Mouse (Mus musculus) C2C12 (cell line): ENCODE data around the gene Kremen1.

Experiments used
- CEBPB ChIP-seq: IDR thresholded peaks from one replicate; pipeline ENCODE4 v1.6.1; 2011; ENCODE audit warnings: low read depth, mild to moderate bottlenecking, control low read depth, moderate library complexity
- CTCF ChIP-seq: IDR thresholded peaks from one replicate; pipeline ENCODE4 v1.5.1; 2011; ENCODE audit not compliant: control insufficient read depth, insufficient read depth, insufficient read length
- MAX ChIP-seq: IDR thresholded peaks from one replicate; pipeline ENCODE4 v1.6.1; 2011; ENCODE audit warnings: mild to moderate bottlenecking, control low read depth
- USF1 ChIP-seq: IDR thresholded peaks from one replicate; pipeline ENCODE4 v1.6.1; 2011; ENCODE audit warnings: low read depth, mild to moderate bottlenecking, control low read depth, moderate library complexity

GRCm38 (mm10) chr11:5193576-5193881, 67.8 kb downstream of the Kremen1 start:
- no peak for TF ChIP-seq CTCF
- no peak for TF ChIP-seq CEBPB
- TF ChIP-seq MAX, result no peak
- no peak for TF ChIP-seq USF1
